Mouse (Mus musculus) cortical plate, adult 2 months (tissue): ENCODE measurements around the gene Naf1. TPM values are rescaled to one million over a fixed set of nuclear protein-coding genes. Genes with fewer than 3 reads are reported as not detected.

ENCODE experiments used
- H3K27ac ChIP-seq: fragments of 200-500 bp; 2 replicates; pipeline ENCODE4 v1.5.1; 2012; ENCODE audit warnings: low read length, control low read depth, inconsistent platforms; ENCODE audit not compliant: insufficient read depth
- H3K4me1 ChIP-seq: fragments of 200-500 bp; 2 replicates; pipeline ENCODE4 v1.6.1; 2011; ENCODE audit warnings: low read length; ENCODE audit not compliant: control insufficient read depth, insufficient read depth
- H3K4me3 ChIP-seq: fragments of 200-500 bp; 2 replicates; pipeline ENCODE4 v1.5.1; 2011; ENCODE audit warnings: mild to moderate bottlenecking, low read length, control low read depth; ENCODE audit not compliant: insufficient read depth
- CTCF ChIP-seq: fragments of 200-500 bp; IDR thresholded peaks from 2 replicates; pipeline ENCODE4 v1.5.1; 2011; ENCODE audit warnings: mild to moderate bottlenecking, control low read depth, low read length; ENCODE audit not compliant: insufficient read depth; ENCODE audit errors: extremely low read depth
- POLR2A ChIP-seq: fragments of 200-500 bp; IDR thresholded peaks from 2 replicates; pipeline ENCODE4 v1.6.1; 2011; ENCODE audit warnings: mild to moderate bottlenecking, low read length, control low read depth; ENCODE audit not compliant: insufficient read depth; ENCODE audit errors: extremely low read depth
- polyA plus RNA-seq: library from polyadenylated mRNA; depleted of rRNA; stranded (reverse); fragments of >200 nt; gene quantifications from 2 replicates; pipeline ENCODE4 v1.2.3, GENCODE M21; 2012; rRNA removed

The Naf1 gene
- 10.3 and 10.7 TPM in 2 replicates for polyA plus RNA-seq

DNA sequence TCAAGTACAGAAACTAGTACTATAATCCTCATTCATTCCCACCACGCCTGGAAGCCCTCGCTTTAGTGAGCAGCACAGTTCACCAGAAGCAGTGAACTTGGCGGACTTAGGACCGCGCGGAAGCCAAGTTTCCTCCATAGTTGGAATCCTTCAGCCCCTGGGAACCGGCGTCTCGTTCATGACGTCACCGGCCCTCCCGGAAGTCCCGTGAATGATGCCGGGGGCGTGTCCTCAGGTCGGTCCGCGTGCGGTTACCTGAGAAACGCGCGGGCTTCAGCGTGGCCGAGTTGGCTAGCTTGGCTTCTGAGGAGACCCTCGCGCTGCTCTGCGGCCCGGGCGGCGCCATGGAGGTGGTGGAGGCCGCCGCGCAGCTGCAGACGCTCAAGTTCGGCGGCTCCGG, at the start of gene Naf1:
Gene Naf1 (plus strand): TSS at position 195 of the 400 bp plus-strand sequence.
- peak within 1 kb of the TSS; percentile 43 for H3K4me3 ChIP-seq
- H3K27ac ChIP-seq, result no peak within 1 kb of the TSS
- H3K4me1 ChIP-seq, result no peaks in the 10 kb centered on the region; the same call in none of the 2 replicates
- TF ChIP-seq POLR2A (peak; percentile 18; the same call in 1 of the 2 replicates), CTCF (no peak)

DNA sequence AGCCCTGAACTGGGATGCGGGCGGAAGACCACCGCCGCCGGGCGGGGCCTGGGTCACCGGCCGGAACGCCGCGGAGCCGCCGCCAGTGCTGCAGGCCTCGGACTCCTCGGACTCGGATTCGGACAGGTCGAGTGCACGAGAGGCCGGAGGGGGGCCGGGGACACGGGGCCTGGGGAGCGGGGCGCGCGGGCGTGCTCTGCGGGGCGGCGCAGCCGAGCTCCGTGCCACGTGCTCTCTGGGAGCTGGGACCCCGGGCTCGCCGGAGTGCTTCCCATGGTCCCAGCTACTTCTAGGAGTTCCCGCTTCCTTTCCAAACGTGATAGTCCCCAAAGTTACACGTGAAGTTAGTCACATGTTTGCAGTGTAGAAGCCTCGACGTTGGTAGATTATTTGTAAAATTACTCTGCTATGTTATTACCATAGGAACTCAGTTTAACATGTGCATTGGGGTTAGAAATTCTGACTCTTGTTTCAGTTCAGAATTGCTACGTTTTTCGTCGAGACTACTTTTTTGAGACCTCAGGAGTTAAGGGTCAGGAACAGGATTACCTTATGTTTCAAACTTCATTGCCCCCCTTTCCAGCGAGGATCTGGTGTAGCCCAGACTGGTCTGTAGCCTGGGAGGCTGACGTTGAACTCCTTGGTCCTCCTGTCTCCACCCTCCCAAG, 1.0 kb downstream of the Naf1 start:
- Histone ChIP-seq H3K4me1 (no peaks in the 10 kb centered on the region; the same call in none of the 2 replicates), H3K27ac (no peak overlapping the region), H3K4me3 (peak overlapping the region; percentile 40)
- TF ChIP-seq POLR2A, result no peak
- TF ChIP-seq CTCF, result no peak

DNA sequence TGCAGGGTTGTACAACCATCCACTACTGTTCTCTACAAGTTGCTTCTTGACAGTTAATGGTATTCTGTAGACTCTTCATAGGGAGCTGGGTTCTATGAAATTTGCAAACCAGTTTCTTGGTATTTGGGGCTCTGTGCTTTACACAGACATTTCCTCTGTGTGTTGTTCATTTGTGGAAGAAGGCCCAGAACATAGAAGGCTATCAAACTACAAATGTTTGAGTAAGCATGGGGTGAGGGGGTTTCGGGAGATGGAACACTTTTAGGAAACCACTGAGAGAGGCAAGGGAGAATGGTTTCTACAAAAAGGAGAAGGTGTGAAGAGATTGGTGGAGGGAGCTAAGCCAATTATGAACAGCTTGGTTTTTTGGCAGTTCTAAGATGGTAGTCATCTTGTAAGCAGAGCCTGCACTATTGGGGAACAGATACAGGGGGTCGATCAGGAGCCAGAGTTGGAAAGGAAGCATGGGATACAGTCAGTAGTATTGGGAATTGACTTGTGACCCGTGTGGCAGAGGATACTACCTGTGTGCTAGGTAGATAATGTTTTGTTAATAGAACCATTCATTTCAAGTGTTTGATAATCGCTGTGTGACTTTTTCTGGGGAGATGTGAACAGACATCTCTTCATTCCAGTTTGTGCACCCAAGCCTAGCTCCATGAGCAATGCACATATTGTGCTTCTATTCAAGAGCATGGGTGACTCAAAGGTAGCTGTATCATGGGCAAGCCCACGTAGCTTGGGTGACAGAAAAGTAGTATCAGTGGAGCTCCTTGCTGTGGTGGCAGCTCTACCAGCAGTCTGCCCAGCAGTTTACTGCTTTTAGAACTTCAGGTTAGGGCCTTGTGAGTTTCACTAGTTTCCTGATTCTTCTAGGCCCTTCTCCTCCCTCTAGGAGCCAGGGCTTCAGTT, 1.8 kb downstream of the Naf1 start:
- Histone ChIP-seq H3K4me1 (no peaks in the 10 kb centered on the region; the same call in none of the 2 replicates), H3K4me3 (peak overlapping the region; percentile 40), H3K27ac (no peak overlapping the region)
- TF ChIP-seq POLR2A (no peak), CTCF (no peak)

DNA sequence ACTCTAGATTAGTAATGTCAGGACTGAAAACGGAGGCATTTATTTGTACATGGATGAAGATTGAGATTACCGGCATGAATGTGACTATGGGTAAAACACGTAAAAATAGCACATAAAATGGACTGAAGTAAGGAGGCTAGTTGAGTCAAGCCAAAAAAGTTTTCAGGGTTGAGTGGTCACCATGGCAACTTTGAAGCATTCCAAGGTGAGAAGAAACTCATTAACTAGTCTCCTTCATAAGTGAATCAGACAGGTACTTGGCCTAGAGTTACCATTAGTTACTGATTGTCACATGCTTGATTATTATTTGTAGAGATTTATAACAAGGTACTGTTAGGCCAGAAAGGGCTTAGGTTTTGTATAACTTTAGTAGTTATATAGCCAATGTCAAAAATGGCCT, 3.7 kb downstream of the Naf1 start:
- TF ChIP-seq CTCF, result no peak
- no peak for TF ChIP-seq POLR2A
- H3K27ac ChIP-seq, result no peak overlapping the region
- H3K4me1 ChIP-seq, result no peaks in the 10 kb centered on the region; the same call in none of the 2 replicates
- no peak overlapping the region for H3K4me3 ChIP-seq

DNA sequence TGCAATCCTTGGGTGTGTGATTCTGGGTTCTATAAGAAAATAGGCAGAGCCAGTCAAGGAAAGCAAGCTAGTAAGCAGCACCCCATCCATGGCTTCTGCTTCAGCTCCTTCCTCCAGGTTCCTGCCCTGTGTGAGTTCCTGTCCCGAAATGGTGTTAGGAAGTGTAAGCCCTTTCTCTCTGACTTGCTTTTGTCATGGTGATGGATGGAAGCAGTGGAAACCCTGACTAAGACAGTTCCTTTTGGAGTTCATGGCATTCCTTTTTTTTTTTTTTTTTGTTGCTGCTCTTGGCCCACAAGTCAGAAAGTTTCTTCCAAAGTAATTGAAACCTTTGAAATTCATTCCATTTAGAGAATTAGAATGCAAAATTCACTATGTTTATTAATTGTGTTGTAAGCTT, 5.1 kb downstream of the Naf1 start:
- Histone ChIP-seq H3K27ac (no peak overlapping the region), H3K4me1 (no peaks in the 10 kb centered on the region; the same call in none of the 2 replicates), H3K4me3 (no peak overlapping the region)
- TF ChIP-seq CTCF, result no peak

DNA sequence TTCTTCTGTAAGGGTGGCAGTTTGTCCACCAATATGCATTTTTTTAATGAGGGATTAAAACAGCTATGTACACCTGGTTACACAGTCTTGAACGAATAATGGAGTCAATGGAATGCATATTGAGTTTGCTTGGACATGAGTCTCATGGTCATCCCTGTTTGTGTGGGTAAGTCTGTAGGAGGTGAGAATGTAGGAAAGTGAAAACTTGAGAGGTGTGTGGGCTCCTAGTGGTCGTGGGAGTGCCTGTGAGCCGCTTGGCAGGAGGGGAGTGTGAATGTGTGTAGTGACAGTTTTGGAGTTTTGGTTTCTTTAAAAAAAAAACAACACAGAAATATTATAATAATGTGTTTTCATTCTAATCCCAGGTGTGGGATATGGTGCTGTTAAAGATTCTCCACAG, 7.7 kb downstream of the Naf1 start:
- TF ChIP-seq CTCF (no peak), POLR2A (no peak)
- Histone ChIP-seq H3K4me1 (no peaks in the 10 kb centered on the region; the same call in none of the 2 replicates), H3K4me3 (no peak overlapping the region), H3K27ac (no peak overlapping the region)

DNA sequence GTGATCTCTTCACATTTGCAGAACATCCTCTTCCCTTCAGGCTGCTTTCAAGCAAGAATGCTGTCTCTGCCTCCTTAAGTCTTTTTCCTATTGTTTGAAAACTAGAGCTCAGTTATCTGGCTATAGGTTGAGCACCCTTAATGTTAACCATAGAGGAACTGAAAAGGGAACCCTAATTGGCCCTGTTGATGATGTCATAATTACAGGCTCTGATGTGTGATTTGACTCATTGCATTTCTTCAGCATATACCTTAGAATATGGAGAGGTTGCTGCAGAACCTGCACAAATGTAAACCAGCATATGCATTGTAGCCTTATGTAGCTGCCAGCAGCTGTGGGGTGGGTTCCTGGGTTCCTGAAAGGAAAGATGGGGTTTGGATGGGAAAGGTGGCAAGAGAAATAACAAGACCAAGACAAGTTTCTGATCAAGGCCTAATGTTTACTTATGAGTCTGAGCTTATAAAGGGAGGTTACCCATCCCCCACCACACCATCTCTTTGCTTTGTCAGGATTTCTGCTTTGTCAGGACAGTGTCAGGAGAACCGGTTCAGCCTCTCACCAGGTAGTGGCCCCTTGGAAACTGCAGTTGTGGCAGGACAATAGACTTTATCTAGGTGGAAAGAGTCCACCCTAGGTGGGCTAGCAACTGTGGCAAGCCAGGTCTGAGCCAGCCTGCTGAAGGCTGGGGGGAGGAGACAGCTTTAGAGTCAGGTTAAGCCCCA, 9.4 kb downstream of the Naf1 start:
- Histone ChIP-seq H3K4me3 (no peak overlapping the region), H3K4me1 (no peaks in the 10 kb centered on the region), H3K27ac (no peak overlapping the region)
- TF ChIP-seq CTCF, result no peak
- no peak for TF ChIP-seq POLR2A

DNA sequence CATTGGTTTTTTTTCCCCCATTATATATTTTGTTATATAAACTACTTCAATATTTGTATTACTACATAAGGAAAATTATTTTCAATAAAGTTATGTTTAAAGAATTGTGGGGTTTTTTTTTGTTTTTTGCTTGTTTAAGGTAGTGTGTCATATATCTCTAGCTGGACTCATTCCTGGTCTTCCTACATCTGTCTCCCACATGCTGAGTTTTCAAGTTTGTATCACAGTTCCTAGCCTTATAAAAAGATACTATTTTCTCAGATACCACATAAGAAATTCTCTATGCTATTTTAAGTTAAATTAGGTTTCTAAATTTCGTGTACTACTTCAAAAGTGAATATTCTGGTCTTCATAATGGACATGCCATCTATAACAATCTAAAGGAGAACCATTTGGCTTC, 23.8 kb downstream of the Naf1 start:
- TF ChIP-seq POLR2A (no peak), CTCF (no peak)
- Histone ChIP-seq H3K4me1 (no peaks in the 10 kb centered on the region; the same call in 1 of the 2 replicates), H3K27ac (no peak overlapping the region), H3K4me3 (no peak overlapping the region)

DNA sequence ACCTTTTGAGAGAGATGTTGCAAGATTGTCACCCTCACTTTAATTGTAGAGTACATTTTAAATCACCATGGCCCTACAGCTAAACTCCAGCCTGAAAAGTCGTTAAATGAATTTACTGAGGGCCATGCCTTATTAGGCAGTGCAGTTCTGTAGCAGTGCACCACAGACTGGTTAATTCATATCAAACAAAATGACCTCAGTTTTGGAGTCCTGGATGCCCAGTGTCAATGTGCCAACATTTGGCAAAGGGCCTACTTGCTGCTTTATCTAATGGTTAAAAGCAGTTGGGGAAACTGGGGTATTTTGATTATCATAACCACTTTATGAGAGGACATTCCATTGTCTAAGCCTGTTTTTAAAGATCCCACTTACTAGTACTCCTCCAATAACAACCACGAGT, 31.9 kb downstream of the Naf1 start:
- Histone ChIP-seq H3K4me3 (no peak overlapping the region), H3K4me1 (no peaks in the 10 kb centered on the region), H3K27ac (no peak overlapping the region)
- TF ChIP-seq POLR2A, result no peak
